Mouse (Mus musculus): Measurements from ENCODE around the gene Sema4f. TPM values are rescaled to one million over a fixed set of nuclear protein-coding genes. Genes with fewer than 3 reads are reported as not detected.

The Sema4f gene
- 0.57 and 0.87 TPM in 2 replicates for polyA plus RNA-seq (2014; fragmentation: Nextera tagmentation; extraction: Ambion mirVana)

- peak within 1 kb of the TSS; percentile 53 for H3K4me3 ChIP-seq (ENCODE audit: low read length)
- H3K9ac ChIP-seq (ENCODE audit: low read depth, low read length): peak within 1 kb of the TSS; percentile 63
- H3K27ac ChIP-seq (ENCODE audit: low read depth, low read length): no peak within 1 kb of the TSS
- H3K4me1 ChIP-seq (ENCODE audit: control insufficient read depth, insufficient read depth, low read length): no peaks in the 10 kb centered on the region
- H3K4me2 ChIP-seq (replicated peaks; ENCODE audit: low read depth, low read length): peak within 1 kb of the TSS; percentile 86
- H3K27me3 ChIP-seq (ENCODE audit: control insufficient read depth, insufficient read depth, low read length): peaks cover 13% of the 10 kb centered on the region
- WGBS: 2% methylated on average over 43 of the region's 44 CpGs
- no peaks in the 10 kb centered on the region for H3K9me3 ChIP-seq (ENCODE audit: control insufficient read depth, low read length)
- ATAC-seq (ENCODE audit: low FRiP score, low TSS enrichment): peak; percentile 98
- no peaks in the 10 kb centered on the region for H3K36me3 ChIP-seq (ENCODE audit: control insufficient read depth, insufficient read depth, low read length)
These were observed at the start of gene Sema4f for GRCm38 (mm10) chr6:82939167-82939912. Gene Sema4f, minus strand, starts transcription at chr6:82939769.

- Histone ChIP-seq H3K9ac (ENCODE audit: low read depth, low read length) (no peak overlapping the region), H3K36me3 (ENCODE audit: control insufficient read depth, insufficient read depth, low read length) (no peaks in the 10 kb centered on the region), H3K9me3 (ENCODE audit: control insufficient read depth, low read length) (no peaks in the 10 kb centered on the region), H3K27ac (ENCODE audit: low read depth, low read length) (no peak overlapping the region), H3K27me3 (ENCODE audit: control insufficient read depth, insufficient read depth, low read length) (no peaks in the 10 kb centered on the region), H3K4me1 (ENCODE audit: control insufficient read depth, insufficient read depth, low read length) (no peaks in the 10 kb centered on the region), H3K4me3 (ENCODE audit: low read length) (no peak overlapping the region), H3K4me2 (replicated peaks; ENCODE audit: low read depth, low read length) (no peak overlapping the region)
- ATAC-seq (ENCODE audit: low FRiP score, low TSS enrichment): peak; percentile 88
- WGBS: 5% methylated on average over 9 of the region's 9 CpGs
These were observed 47.9 kb upstream of the Sema4f start for GRCm38 (mm10) chr6:82987411-82987971.

- Histone ChIP-seq H3K9me3 (ENCODE audit: control insufficient read depth, low read length) (no peaks in the 10 kb centered on the region), H3K27me3 (ENCODE audit: control insufficient read depth, insufficient read depth, low read length) (0 out of 2 replicates have a peak, but pooled peaks cover 4% of the 10 kb centered on the region), H3K4me1 (ENCODE audit: control insufficient read depth, insufficient read depth, low read length) (no peaks in the 10 kb centered on the region), H3K9ac (ENCODE audit: low read depth, low read length) (no peak overlapping the region), H3K36me3 (ENCODE audit: control insufficient read depth, insufficient read depth, low read length) (no peaks in the 10 kb centered on the region), H3K4me2 (replicated peaks; ENCODE audit: low read depth, low read length) (no peak overlapping the region), H3K27ac (ENCODE audit: low read depth, low read length) (no peak overlapping the region), H3K4me3 (ENCODE audit: low read length) (no peak overlapping the region)
- WGBS: 12% methylated on average over 5 of the region's 5 CpGs
- peak; percentile 87 for ATAC-seq (ENCODE audit: low FRiP score, low TSS enrichment)
These were observed 31.5 kb upstream of the Sema4f start for GRCm38 (mm10) chr6:82971031-82971430.

GRCm38 (mm10) chr6:82969249-82970084, 29.9 kb upstream of the Sema4f start:
- H3K4me2 ChIP-seq (replicated peaks; ENCODE audit: low read depth, low read length): no peak overlapping the region
- no peaks in the 10 kb centered on the region for H3K9me3 ChIP-seq (ENCODE audit: control insufficient read depth, low read length)
- no peak overlapping the region for H3K4me3 ChIP-seq (ENCODE audit: low read length)
- no peaks in the 10 kb centered on the region for H3K36me3 ChIP-seq (ENCODE audit: control insufficient read depth, insufficient read depth, low read length)
- H3K27me3 ChIP-seq (ENCODE audit: control insufficient read depth, insufficient read depth, low read length): 0 out of 2 replicates have a peak, but pooled peaks cover 4% of the 10 kb centered on the region
- no peak overlapping the region for H3K9ac ChIP-seq (ENCODE audit: low read depth, low read length)
- 76% methylated on average over 6 of the region's 6 CpGs for WGBS
- H3K4me1 ChIP-seq (ENCODE audit: control insufficient read depth, insufficient read depth, low read length): no peaks in the 10 kb centered on the region
- H3K27ac ChIP-seq (ENCODE audit: low read depth, low read length): no peak overlapping the region
- ATAC-seq (ENCODE audit: low FRiP score, low TSS enrichment): no peak

GRCm38 (mm10) chr6:82961664-82962063, 22.1 kb upstream of the Sema4f start:
- Histone ChIP-seq H3K9me3 (ENCODE audit: control insufficient read depth, low read length) (no peaks in the 10 kb centered on the region), H3K36me3 (ENCODE audit: control insufficient read depth, insufficient read depth, low read length) (no peaks in the 10 kb centered on the region), H3K4me2 (replicated peaks; ENCODE audit: low read depth, low read length) (no peak overlapping the region), H3K9ac (ENCODE audit: low read depth, low read length) (no peak overlapping the region), H3K27me3 (ENCODE audit: control insufficient read depth, insufficient read depth, low read length) (no peaks in the 10 kb centered on the region), H3K4me1 (ENCODE audit: control insufficient read depth, insufficient read depth, low read length) (no peaks in the 10 kb centered on the region), H3K27ac (ENCODE audit: low read depth, low read length) (no peak overlapping the region), H3K4me3 (ENCODE audit: low read length) (no peak overlapping the region)
- ATAC-seq (ENCODE audit: low FRiP score, low TSS enrichment): no peak
- WGBS: 32% methylated on average over 1 of the region's 1 CpGs

GRCm38 (mm10) chr6:82956553-82957251, 17.1 kb upstream of the Sema4f start:
- Histone ChIP-seq H3K4me2 (replicated peaks; ENCODE audit: low read depth, low read length) (no peak overlapping the region), H3K9me3 (ENCODE audit: control insufficient read depth, low read length) (no peaks in the 10 kb centered on the region), H3K27me3 (ENCODE audit: control insufficient read depth, insufficient read depth, low read length) (no peaks in the 10 kb centered on the region), H3K27ac (ENCODE audit: low read depth, low read length) (peak overlapping the region; percentile 43; the same call in 1 of the 2 replicates), H3K9ac (ENCODE audit: low read depth, low read length) (no peak overlapping the region), H3K36me3 (ENCODE audit: control insufficient read depth, insufficient read depth, low read length) (no peaks in the 10 kb centered on the region), H3K4me1 (ENCODE audit: control insufficient read depth, insufficient read depth, low read length) (no peaks in the 10 kb centered on the region), H3K4me3 (ENCODE audit: low read length) (no peak overlapping the region)
- WGBS: 33% methylated on average over 4 of the region's 4 CpGs
- no peak for ATAC-seq (ENCODE audit: low FRiP score, low TSS enrichment)

- no peak within 1 kb of the TSS for H3K4me3 ChIP-seq (ENCODE audit: low read length)
- no peak for ATAC-seq (ENCODE audit: low FRiP score, low TSS enrichment)
- no peak within 1 kb of the TSS for H3K4me2 ChIP-seq (replicated peaks; ENCODE audit: low read depth, low read length)
- WGBS: 87% methylated on average over 14 of the region's 14 CpGs
- no peaks in the 10 kb centered on the region for H3K9me3 ChIP-seq (ENCODE audit: control insufficient read depth, low read length)
- no peak within 1 kb of the TSS for H3K27ac ChIP-seq (ENCODE audit: low read depth, low read length)
- H3K9ac ChIP-seq (ENCODE audit: low read depth, low read length): no peak within 1 kb of the TSS
- H3K4me1 ChIP-seq (ENCODE audit: control insufficient read depth, insufficient read depth, low read length): no peaks in the 10 kb centered on the region
- H3K27me3 ChIP-seq (ENCODE audit: control insufficient read depth, insufficient read depth, low read length): no peaks in the 10 kb centered on the region
- no peaks in the 10 kb centered on the region for H3K36me3 ChIP-seq (ENCODE audit: control insufficient read depth, insufficient read depth, low read length)
These were observed 7.1 kb upstream of the Sema4f start, which contains the start of gene M1ap for GRCm38 (mm10) chr6:82946651-82947050. Gene M1ap, plus strand, starts transcription at chr6:82946902.

GRCm38 (mm10) chr6:82945750-82946149, 6.2 kb upstream of the Sema4f start:
- Histone ChIP-seq H3K4me1 (ENCODE audit: control insufficient read depth, insufficient read depth, low read length) (no peaks in the 10 kb centered on the region), H3K36me3 (ENCODE audit: control insufficient read depth, insufficient read depth, low read length) (no peaks in the 10 kb centered on the region), H3K9ac (ENCODE audit: low read depth, low read length) (no peak overlapping the region), H3K27me3 (ENCODE audit: control insufficient read depth, insufficient read depth, low read length) (no peaks in the 10 kb centered on the region), H3K9me3 (ENCODE audit: control insufficient read depth, low read length) (no peaks in the 10 kb centered on the region), H3K27ac (ENCODE audit: low read depth, low read length) (no peak overlapping the region), H3K4me2 (replicated peaks; ENCODE audit: low read depth, low read length) (no peak overlapping the region), H3K4me3 (ENCODE audit: low read length) (no peak overlapping the region)
- WGBS: 58% methylated on average over 6 of the region's 6 CpGs
- no peak for ATAC-seq (ENCODE audit: low FRiP score, low TSS enrichment)

Data from kidney, embryonic 14.5 days (tissue).